15 mouse cellular contexts compared by ENCODE assay signal in genomic region chr7:121517165-121517591, GRCm38 (mm10).
DNase-seq lines count a peak whose midpoint lies in the region; ATAC-seq and TF ChIP-seq lines count a peak whose summit lies in the region.
"Had no signal": no experiment of that assay in that cellular context is flagged by ENCODE, and none has a peak within 500 bp of the region (broad histone marks: within the 10 kb centered on the region; RNA-seq: fewer than 3 reads in every experiment).

No protein-coding gene starts in this region.

- no peak overlapping the region for H3K4me2 ChIP-seq in neural tube, embryonic 13.5 days
- no peak overlapping the region for H3K4me2 ChIP-seq in hindbrain, embryonic 12.5 days (replicated peaks)
- H3K4me2 ChIP-seq: embryonic facial prominence, embryonic 13.5 days; lung, embryonic 15.5 days had no signal

- DNase-seq in heart, postnatal 10 days, result peak; percentile 7 to 12
- DNase-seq in heart, embryonic 10.5 days (ENCODE audit: low spot score), result no peak
- no peak for DNase-seq in neural tube, embryonic 10.5 days (ENCODE audit: extremely low spot score, low spot score)
- peak; percentile 18 for DNase-seq in skeletal muscle tissue, adult 2 months (ENCODE audit: low read depth, low spot score)
- DNase-seq in cerebellum, adult 2 months, result no peak
- DNase-seq: adrenal gland, adult 8-10 months; cerebellum, adult 8-10 months; thymus, postnatal 14 days had no signal

- no peaks in the 10 kb centered on the region for H3K4me1 ChIP-seq in heart, embryonic 10.5 days
- peaks cover 5% of the 10 kb centered on the region; the same call in 1 of the 2 replicates for H3K4me1 ChIP-seq in neural tube, embryonic 13.5 days (replicated peaks)
- no peaks in the 10 kb centered on the region for H3K4me1 ChIP-seq in hindbrain, embryonic 12.5 days
- H3K4me1 ChIP-seq in cerebellum, adult 2 months (ENCODE audit: control insufficient read depth, insufficient read depth, low read length), result no peaks in the 10 kb centered on the region
- H3K4me1 ChIP-seq: embryonic facial prominence, embryonic 13.5 days; lung, embryonic 15.5 days had no signal

- no peak for TF ChIP-seq POLR2A in cerebellum, adult 2 months (IDR thresholded peaks at IDR 0.05; ENCODE audit: borderline replicate concordance, insufficient read depth, low read length)

- ATAC-seq in neural tube, embryonic 13.5 days (ENCODE audit: low read depth), result no peak
- ATAC-seq in hematopoietic stem cell, adult 5-6 weeks (replicated peaks in 1 of 2; ENCODE audit: insufficient read depth in 1 of 2, low FRiP score in 2 of 2, low TSS enrichment in 1 of 2, low read depth in 1 of 2, poor library complexity in 2 of 2, severe bottlenecking in 2 of 2), result peak; percentile 86 to 92
- no peak for ATAC-seq in hindbrain, embryonic 12.5 days (ENCODE audit: low FRiP score)
- ATAC-seq: forebrain, embryonic 16.5 days; intestine, postnatal 0 days had no signal

- H3K9ac ChIP-seq in neural tube, embryonic 13.5 days, result no peak overlapping the region
- no peak overlapping the region for H3K9ac ChIP-seq in hindbrain, embryonic 12.5 days
- H3K9ac ChIP-seq: embryonic facial prominence, embryonic 13.5 days; lung, embryonic 15.5 days had no signal

- no peak overlapping the region for H3K27ac ChIP-seq in heart, embryonic 10.5 days
- peak overlapping the region; percentile 29 for H3K27ac ChIP-seq in neural tube, embryonic 13.5 days (replicated peaks)
- no peak overlapping the region for H3K27ac ChIP-seq in hindbrain, embryonic 12.5 days
- no peak overlapping the region for H3K27ac ChIP-seq in cerebellum, adult 2 months (ENCODE audit: insufficient read depth, low read length)
- H3K27ac ChIP-seq: embryonic facial prominence, embryonic 13.5 days; lung, embryonic 15.5 days had no signal

- no peak overlapping the region for H3K4me3 ChIP-seq in heart, embryonic 10.5 days
- H3K4me3 ChIP-seq in neural tube, embryonic 13.5 days, result no peak overlapping the region
- no peak overlapping the region for H3K4me3 ChIP-seq in hindbrain, embryonic 12.5 days
- H3K4me3 ChIP-seq in cerebellum, adult 2 months (replicated peaks; ENCODE audit: insufficient read depth, low read depth, low read length), result no peak overlapping the region
- H3K4me3 ChIP-seq: embryonic facial prominence, embryonic 13.5 days; lung, embryonic 15.5 days had no signal

- H3K36me3 ChIP-seq in heart, embryonic 10.5 days, result no peaks in the 10 kb centered on the region
- H3K36me3 ChIP-seq in neural tube, embryonic 13.5 days, result no peaks in the 10 kb centered on the region
- H3K36me3 ChIP-seq in hindbrain, embryonic 12.5 days, result no peaks in the 10 kb centered on the region
- H3K36me3 ChIP-seq: embryonic facial prominence, embryonic 13.5 days; lung, embryonic 15.5 days had no signal

- no peak for TF ChIP-seq CTCF in cerebellum, adult 2 months (IDR thresholded peaks at IDR 0.05; ENCODE audit: borderline replicate concordance, insufficient read depth, low read depth, low read length)

- WGBS in heart, embryonic 10.5 days, result 68% methylated on average over 3 of the region's 3 CpGs
- WGBS in neural tube, embryonic 13.5 days, result 90% methylated on average over 3 of the region's 3 CpGs
- WGBS in hindbrain, embryonic 12.5 days, result 86% methylated on average over 3 of the region's 3 CpGs
- WGBS in cerebellum, adult 2 months, result 67% methylated on average over 3 of the region's 3 CpGs

- H3K9me3 ChIP-seq in heart, embryonic 10.5 days, result no peaks in the 10 kb centered on the region
- peaks cover 4% of the 10 kb centered on the region; the same call in 1 of the 2 replicates for H3K9me3 ChIP-seq in neural tube, embryonic 13.5 days
- peaks cover 5% of the 10 kb centered on the region for H3K9me3 ChIP-seq in hindbrain, embryonic 12.5 days (replicated peaks)
- H3K9me3 ChIP-seq: embryonic facial prominence, embryonic 13.5 days; lung, embryonic 15.5 days had no signal

- intact Hi-C loops in heart, postnatal 10 days (cut with DNase I), result no loop called here

- H3K27me3 ChIP-seq in heart, embryonic 10.5 days (ENCODE audit: insufficient read depth, poor library complexity, severe bottlenecking), result no peaks in the 10 kb centered on the region
- H3K27me3 ChIP-seq in neural tube, embryonic 13.5 days, result no peaks in the 10 kb centered on the region
- no peaks in the 10 kb centered on the region for H3K27me3 ChIP-seq in hindbrain, embryonic 12.5 days
- H3K27me3 ChIP-seq in cerebellum, adult 2 months (ENCODE audit: control insufficient read depth, insufficient read depth, low read length), result no peaks in the 10 kb centered on the region; the same call in 1 of the 2 replicates
- H3K27me3 ChIP-seq: lung, embryonic 15.5 days had no signal

Comparison
In these comparisons a context has a peak if more than half of its experiments do, and no peak if none do; other contexts are left out.
1. DNase-seq: peak in heart, postnatal 10 days (2 of 2) and skeletal muscle tissue, adult 2 months (single experiment); none in heart, embryonic 10.5 days (single experiment), neural tube, embryonic 10.5 days (single experiment) and cerebellum, adult 2 months (0 of 2).
2. ATAC-seq: peak in hematopoietic stem cell, adult 5-6 weeks (2 of 2); none in neural tube, embryonic 13.5 days (single experiment) and hindbrain, embryonic 12.5 days (single experiment).